Mouse (Mus musculus) kidney, postnatal 4 days (tissue): ENCODE data around the gene H2al1a.
"Not testable (repeated sequence)": the region's sequence is repeated elsewhere in the genome, so short reads cannot be mapped to it uniquely, and the experiment has no call there.

Experiments
- DNase-seq, 2 experiments: peaks; one replicate each; pipeline ENCODE4 v3.0.0; 2021; ENCODE audit warnings: mixed read lengths in 2 of 2

Gene H2al1a

GRCm38 (mm10) chrX:11298957-11299356 is at the start of gene H2al1a:
Gene H2al1a (plus strand): TSS chrX:11299257.
- DNase-seq, result not testable (repeated sequence)

GRCm38 (mm10) chrX:11250155-11250554 is 48.9 kb upstream of the H2al1a start:
- DNase-seq, result peak; percentile 12 to 44

GRCm38 (mm10) chrX:11254062-11254461 is 45.0 kb upstream of the H2al1a start:
- DNase-seq, result peak in 1 of 2 experiments; percentile 36

GRCm38 (mm10) chrX:11254521-11255207 is 44.4 kb upstream of the H2al1a start:
- peak; percentile 15 to 31 for DNase-seq

- DNase-seq, result peak; percentile 13 to 31
Observed at GRCm38 (mm10) chrX:11255564-11256360, 43.3 kb upstream of the H2al1a start.

- peak; percentile 14 to 42 for DNase-seq
Observed at GRCm38 (mm10) chrX:11264918-11265317, 34.1 kb upstream of the H2al1a start.

- DNase-seq, result peak; percentile 45 to 61
Observed at GRCm38 (mm10) chrX:11267791-11268190, 31.3 kb upstream of the H2al1a start.

- DNase-seq, result no peak
Observed at GRCm38 (mm10) chrX:11269074-11269473, 30.0 kb upstream of the H2al1a start.

- no peak for DNase-seq
Observed at GRCm38 (mm10) chrX:11273190-11273589, 25.9 kb upstream of the H2al1a start.

- no peak for DNase-seq
Observed at GRCm38 (mm10) chrX:11277083-11277482, 22.0 kb upstream of the H2al1a start.

GRCm38 (mm10) chrX:11280741-11281140 is 18.3 kb upstream of the H2al1a start:
- DNase-seq, result no peak

GRCm38 (mm10) chrX:11288306-11288882 is 10.7 kb upstream of the H2al1a start:
- peak in 1 of 2 experiments; percentile 23 for DNase-seq

- no peak for DNase-seq
Observed at GRCm38 (mm10) chrX:11289244-11289643, 9.8 kb upstream of the H2al1a start.

- DNase-seq, result not testable (repeated sequence)
Observed at GRCm38 (mm10) chrX:11302132-11302531, 3.1 kb downstream of the H2al1a start, which contains the start of gene H2al1b. Gene H2al1b (plus strand): TSS chrX:11302432.

GRCm38 (mm10) chrX:11305355-11305754 is 6.3 kb downstream of the H2al1a start, which contains the start of gene H2al1c:
Gene H2al1c (plus strand): TSS chrX:11305655.
- DNase-seq, result not testable (repeated sequence)

GRCm38 (mm10) chrX:11308524-11308923 is 9.5 kb downstream of the H2al1a start, which contains the start of gene H2al1d:
Gene H2al1d (plus strand): TSS chrX:11308824.
- DNase-seq, result not testable (repeated sequence)

- not testable (repeated sequence) for DNase-seq
Observed at GRCm38 (mm10) chrX:11311634-11312033, 12.6 kb downstream of the H2al1a start, which contains the start of gene H2al1e. Gene H2al1e (plus strand): TSS chrX:11311934.

- not testable (repeated sequence) for DNase-seq
Observed at GRCm38 (mm10) chrX:11314858-11315257, 15.8 kb downstream of the H2al1a start, which contains the start of gene H2al1f. Gene H2al1f (plus strand): TSS chrX:11315158.

GRCm38 (mm10) chrX:11317956-11318355 is 18.9 kb downstream of the H2al1a start, which contains the start of gene H2al1g:
Gene H2al1g (plus strand): TSS chrX:11318256.
- DNase-seq, result not testable (repeated sequence)

GRCm38 (mm10) chrX:11321192-11321591 is 22.1 kb downstream of the H2al1a start, which contains the start of gene H2al1h:
Gene H2al1h (plus strand): TSS chrX:11321492.
- DNase-seq, result not testable (repeated sequence)

- DNase-seq, result not testable (repeated sequence)
Observed at GRCm38 (mm10) chrX:11324359-11324758, 25.3 kb downstream of the H2al1a start, which contains the start of gene H2al1i. Gene H2al1i (plus strand): TSS chrX:11324659.

- not testable (repeated sequence) for DNase-seq
Observed at GRCm38 (mm10) chrX:11327522-11327921, 28.5 kb downstream of the H2al1a start, which contains the start of gene H2al1j. Gene H2al1j (plus strand): TSS chrX:11327822.

- no peak for DNase-seq
Observed at GRCm38 (mm10) chrX:11345762-11346161, 46.7 kb downstream of the H2al1a start.
